Mouse (Mus musculus) myocyte (in vitro differentiated cells): ENCODE data around the gene Olfr434.

Experiments
- MAX ChIP-seq: IDR thresholded peaks from one replicate; pipeline ENCODE4 v1.6.1; 2011; ENCODE audit warnings: low read depth, mild to moderate bottlenecking, control low read depth
- POLR2A ChIP-seq: IDR thresholded peaks from one replicate; pipeline ENCODE4 v1.6.1; 2011; ENCODE audit warnings: low read depth, mild to moderate bottlenecking, control low read depth, moderate library complexity; ENCODE audit not compliant: insufficient read length
- USF1 ChIP-seq: IDR thresholded peaks from one replicate; pipeline ENCODE4 v1.6.1; 2011; ENCODE audit warnings: low read depth, mild to moderate bottlenecking, control low read depth, moderate library complexity

- TF ChIP-seq POLR2A: no peak
- TF ChIP-seq USF1: no peak
- no peak for TF ChIP-seq MAX
These were observed 29.2 kb downstream of the Olfr434 start for GRCm38 (mm10) chr6:43242061-43242460.
